Mouse (Mus musculus) CH12.LX (cell line): Measurements from ENCODE around the gene Tspyl4. TPM values are rescaled to one million over a fixed set of nuclear protein-coding genes. Genes with fewer than 3 reads are reported as not detected.
A peak's percentile ranks its signal among the peaks of the same experiment; 100 is the strongest.

Source experiments
- DNase-seq: peaks from one replicate; pipeline ENCODE4 v3.0.0-alpha.2; 2013; ENCODE audit errors: extremely low read depth
- H3K27ac ChIP-seq: 2 replicates; pipeline ENCODE4 v1.5.1; 2012; ENCODE audit warnings: low read depth, mild to moderate bottlenecking, control low read depth, moderate library complexity; ENCODE audit not compliant: insufficient read depth
- H3K27me3 ChIP-seq: replicated peaks from 2 replicates; pipeline ENCODE3; 2012; ENCODE audit warnings: inconsistent platforms
- H3K36me3 ChIP-seq, 2 experiments: replicated peaks in 1 of 2; 2 replicates each; pipeline versions ENCODE3 to v1.6.1; 2012; ENCODE audit warnings: inconsistent platforms in 1 of 2, low read length in 1 of 2, mild to moderate bottlenecking in 1 of 2, mixed read lengths in 1 of 2, moderate library complexity in 1 of 2; ENCODE audit not compliant: control insufficient read depth in 1 of 2, insufficient read depth in 1 of 2
- H3K4me1 ChIP-seq, 2 experiments: 2 replicates each; pipeline ENCODE4 v1.6.1; 2012; ENCODE audit warnings: inconsistent platforms in 1 of 2, moderate library complexity in 1 of 2; ENCODE audit not compliant: insufficient read depth in 2 of 2, control insufficient read depth in 1 of 2
- H3K4me2 ChIP-seq: 2 replicates; pipeline ENCODE4 v1.6.1; 2012; ENCODE audit warnings: low read depth, mild to moderate bottlenecking, control low read depth; ENCODE audit not compliant: poor library complexity, insufficient read depth, severe bottlenecking
- H3K4me3 ChIP-seq, 3 experiments: fragments of 150-350 bp in 1 of 3; sonication (generic) in 1 of 3; replicated peaks in 1 of 3; 2 replicates each; pipeline versions ENCODE3 to v1.5.1; 2011 to 2012; ENCODE audit warnings: low read depth in 2 of 3, low read length in 2 of 3, mild to moderate bottlenecking in 2 of 3, moderate library complexity in 2 of 3, control low read depth in 1 of 3, improper control_type of control experiment in 1 of 3, inconsistent platforms in 1 of 3, mixed read lengths in 1 of 3; ENCODE audit not compliant: poor library complexity in 1 of 3
- H3K79me2 ChIP-seq: replicated peaks from 2 replicates; pipeline ENCODE4 v1.6.1; 2012; ENCODE audit warnings: mild to moderate bottlenecking, moderate library complexity; ENCODE audit not compliant: control insufficient read depth, poor library complexity, insufficient read depth, severe bottlenecking; ENCODE audit errors: extremely low read depth
- H3K9ac ChIP-seq: 2 replicates; pipeline ENCODE4 v1.6.1; 2012; ENCODE audit warnings: low read depth, mild to moderate bottlenecking, control low read depth, moderate library complexity; ENCODE audit not compliant: insufficient read depth
- H3K9me3 ChIP-seq: replicated peaks from 2 replicates; pipeline ENCODE3; 2012; ENCODE audit warnings: low read length, inconsistent platforms, mixed read lengths
- BHLHE40 ChIP-seq: IDR thresholded peaks from 2 replicates; pipeline ENCODE4 v1.6.1; 2011; ENCODE audit warnings: mild to moderate bottlenecking, low read depth, low read length, improper control_type of control experiment
- CTCF ChIP-seq, 2 experiments: IDR thresholded peaks in 1 of 2; conservative IDR thresholded peaks in 1 of 2; 2 replicates each; pipeline ENCODE4 v1.5.1; 2011 to 2012; ENCODE audit warnings: low read depth in 2 of 2, low read length in 2 of 2, improper control_type of control experiment in 1 of 2, inconsistent platforms in 1 of 2, mild to moderate bottlenecking in 1 of 2, moderate library complexity in 1 of 2
- ELF1 ChIP-seq: IDR thresholded peaks from 2 replicates; pipeline ENCODE4 v1.6.1; 2014; ENCODE audit warnings: low read depth, mild to moderate bottlenecking, inconsistent platforms, low read length, improper control_type of control experiment
- GABPA ChIP-seq: IDR thresholded peaks from 2 replicates; pipeline ENCODE4 v1.6.1; 2012; ENCODE audit warnings: low read depth, low read length, improper control_type of control experiment, inconsistent platforms; ENCODE audit not compliant: insufficient replicate concordance
- HCFC1 ChIP-seq: IDR thresholded peaks from 2 replicates; pipeline ENCODE4 v1.6.1; 2012; ENCODE audit warnings: low read depth, mild to moderate bottlenecking, inconsistent platforms, low read length, improper control_type of control experiment
- IRF4 ChIP-seq: IDR thresholded peaks from 2 replicates; pipeline ENCODE4 v1.6.1; 2014; ENCODE audit warnings: low read depth, mild to moderate bottlenecking, inconsistent platforms, low read length, improper control_type of control experiment
- MAFK ChIP-seq: IDR thresholded peaks from 2 replicates; pipeline ENCODE4 v1.6.1; 2011; ENCODE audit warnings: low read length, improper control_type of control experiment; ENCODE audit not compliant: insufficient replicate concordance
- MAX ChIP-seq: IDR thresholded peaks from 2 replicates; pipeline ENCODE4 v1.6.1; 2011; ENCODE audit warnings: low read length, improper control_type of control experiment
- MYC ChIP-seq: IDR thresholded peaks from 2 replicates; pipeline ENCODE4 v1.6.1; 2011; ENCODE audit warnings: low read depth, mild to moderate bottlenecking, improper control_type of control experiment, low read length
- NELFE ChIP-seq: IDR thresholded peaks from 2 replicates; pipeline ENCODE4 v1.6.1; 2011; ENCODE audit warnings: low read depth, low read length, improper control_type of control experiment
- NRF1 ChIP-seq: IDR thresholded peaks from 2 replicates; pipeline ENCODE4 v1.6.1; 2014; ENCODE audit warnings: low read depth, mild to moderate bottlenecking, inconsistent platforms, low read length, improper control_type of control experiment, moderate library complexity
- RCOR1 ChIP-seq: conservative IDR thresholded peaks from 2 replicates; pipeline ENCODE4 v1.6.1; 2012; ENCODE audit warnings: low read depth, mild to moderate bottlenecking, inconsistent platforms, low read length, improper control_type of control experiment
- SIN3A ChIP-seq: IDR thresholded peaks from 2 replicates; pipeline ENCODE4 v1.6.1; 2012; ENCODE audit warnings: low read length, improper control_type of control experiment, inconsistent platforms
- TBP ChIP-seq: conservative IDR thresholded peaks from 2 replicates; pipeline ENCODE4 v1.6.1; 2011; ENCODE audit warnings: low read depth, low read length, improper control_type of control experiment
- ZC3H11A ChIP-seq: IDR thresholded peaks from 2 replicates; pipeline ENCODE4 v1.6.1; 2012; ENCODE audit warnings: low read depth, mild to moderate bottlenecking, inconsistent platforms, low read length, improper control_type of control experiment
- dilution Hi-C: fragments of 300-500 bp; cut with MboI; formaldehyde crosslinking; loops from 2 replicates; pipeline ENCODE4 v1.14.3; 2020; ENCODE audit warnings: low sequenced_read_pairs; ENCODE audit not compliant: extremely low pct_unique_long_range_greater_than_20kb, extremely low pct_ligation_motif_present
- in situ Hi-C: fragments of 300-500 bp; cut with MboI; formaldehyde crosslinking; loops from 3 replicates; pipeline ENCODE4 v1.14.3; 2019; ENCODE audit warnings: low sequenced_read_pairs, low pct_ligation_motif_present, low pct_unique_long_range_greater_than_20kb, mixed read lengths
- polyA plus RNA-seq: library from polyadenylated mRNA; unstranded; fragments of >175 nt; gene quantifications from 2 replicates; pipeline ENCODE4 v1.2.1, GENCODE M21; 2012; ENCODE audit warnings: low read depth; ENCODE audit not compliant: insufficient read length
- total RNA-seq, 2 experiments: library from RNA; depleted of rRNA; stranded (reverse); fragments of 300-350 nt in 1 of 2; fragments of >200 nt in 1 of 2; gene quantifications; 2 replicates each; pipeline ENCODE4 v1.2.3; 2012 to 2014

Tspyl4 gene
- total and polyA plus RNA-seq, 3 experiments, result 3.7 to 17.9 (median 9.8) TPM

- in situ Hi-C loops, result no loop called here
- no peak overlapping the region for H3K4me3 ChIP-seq
- no peak overlapping the region for H3K4me2 ChIP-seq
- H3K27me3 ChIP-seq, result no peaks in the 10 kb centered on the region
- H3K9me3 ChIP-seq, result no peaks in the 10 kb centered on the region
- H3K79me2 ChIP-seq, result no peaks in the 10 kb centered on the region
- H3K9ac ChIP-seq, result no peak overlapping the region
- TF ChIP-seq TBP, result peak; percentile 88
- TF ChIP-seq SIN3A, result no peak
- TF ChIP-seq GABPA, result no peak
- 0 out of 2 replicates have a peak, but pooled peaks have one; percentile 27 for TF ChIP-seq ELF1
- TF ChIP-seq, all 38 proteins: peak for 2
- peaks cover 0 to 6% of the 10 kb centered on the region in 2 experiments; a peak in 1 of 4 replicates for H3K4me1 ChIP-seq
- no peak for DNase-seq
- no peaks in the 10 kb centered on the region for H3K36me3 ChIP-seq
- no peak overlapping the region for H3K27ac ChIP-seq
- dilution Hi-C loops, result no loop called here
These were observed 32.1 kb upstream of the Tspyl4 start for GRCm38 (mm10) chr10:34265106-34265505.

- peak overlapping the region; percentile 25 for H3K4me2 ChIP-seq
- peaks cover 0 to 6% of the 10 kb centered on the region in 2 experiments; a peak in 1 of 4 replicates for H3K4me1 ChIP-seq
- in situ Hi-C loops (no loop called here), dilution Hi-C loops (no loop called here)
- H3K27me3 ChIP-seq, result no peaks in the 10 kb centered on the region
- peak; percentile 92 for TF ChIP-seq BHLHE40
- TF ChIP-seq NRF1, result no peak
- peak; percentile 73 for TF ChIP-seq MAX
- peak; percentile 77; the same call in 1 of the 2 replicates for TF ChIP-seq MYC
- no peak for TF ChIP-seq MAFK
- H3K36me3 ChIP-seq, result no peaks in the 10 kb centered on the region
- no peak overlapping the region for H3K9ac ChIP-seq
- no peaks in the 10 kb centered on the region for H3K79me2 ChIP-seq
- no peaks in the 10 kb centered on the region for H3K9me3 ChIP-seq
- no peak for DNase-seq
- H3K27ac ChIP-seq, result no peak overlapping the region
- no peak overlapping the region for H3K4me3 ChIP-seq
These were observed 29.8 kb upstream of the Tspyl4 start for GRCm38 (mm10) chr10:34267312-34268070.

GRCm38 (mm10) chr10:34271681-34272080 is 25.6 kb upstream of the Tspyl4 start:
- Histone ChIP-seq H3K27ac (no peak overlapping the region), H3K9ac (no peak overlapping the region), H3K4me2 (no peak overlapping the region), H3K9me3 (no peaks in the 10 kb centered on the region), H3K79me2 (no peaks in the 10 kb centered on the region), H3K36me3 (no peaks in the 10 kb centered on the region), H3K4me3 (no peak overlapping the region)
- in situ Hi-C loops, result no loop called here
- no peak for DNase-seq
- TF ChIP-seq CTCF (conservative IDR thresholded peaks at IDR 0.05 in 1 of 2, IDR thresholded peaks at IDR 0.05 in 1 of 2; ENCODE audit: low read depth in 2 of 2, low read length in 2 of 2), result no peak
- no peak for TF ChIP-seq RCOR1
- TF ChIP-seq IRF4, result no peak
- TF ChIP-seq NRF1, result no peak
- TF ChIP-seq MAFK, result no peak
- TF ChIP-seq NELFE, result no peak
- no peak for TF ChIP-seq HCFC1
- no peak for TF ChIP-seq ZC3H11A
- TF ChIP-seq, all 38 proteins: peak for 0
- Histone ChIP-seq H3K27me3 (no peaks in the 10 kb centered on the region), H3K4me1 (peaks cover 0 to 6% of the 10 kb centered on the region in 2 experiments; a peak in 1 of 4 replicates)
- dilution Hi-C loops, result no loop called here
